Mouse (Mus musculus) CD8-positive naive resting alpha-beta T cell, adult 2 months (primary cell): ENCODE data around the gene Zbtb18.

Experiments used
- DNase-seq, 2 experiments: peaks; one replicate each; pipeline ENCODE4 v3.0.0; 2022; ENCODE audit warnings: low read depth in 2 of 2, low spot score in 2 of 2

Gene Zbtb18

GRCm38 (mm10) chr1:177479356-177480004 lies 37.3 kb downstream of the Zbtb18 start:
- DNase-seq: no peak

DNA sequence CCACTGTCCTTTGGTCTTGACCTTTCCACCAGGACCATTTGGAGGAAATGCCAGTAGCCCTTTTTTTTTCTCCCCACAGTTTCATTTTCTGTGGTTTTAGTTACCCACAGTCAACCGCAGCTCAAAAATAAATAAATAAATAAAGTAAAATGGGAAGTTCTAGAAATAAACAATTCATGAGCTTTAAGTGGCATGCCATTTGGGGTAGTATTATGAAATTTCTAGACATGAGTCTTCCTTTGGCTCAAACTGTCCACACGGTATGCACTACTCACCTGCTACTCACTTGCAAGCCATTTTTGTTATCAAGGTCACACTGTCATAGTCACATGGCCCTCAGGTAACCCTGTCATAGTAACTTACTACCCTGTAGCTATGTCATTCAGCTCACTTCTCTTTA lies 41.5 kb downstream of the Zbtb18 start:
- no peak for DNase-seq

DNA sequence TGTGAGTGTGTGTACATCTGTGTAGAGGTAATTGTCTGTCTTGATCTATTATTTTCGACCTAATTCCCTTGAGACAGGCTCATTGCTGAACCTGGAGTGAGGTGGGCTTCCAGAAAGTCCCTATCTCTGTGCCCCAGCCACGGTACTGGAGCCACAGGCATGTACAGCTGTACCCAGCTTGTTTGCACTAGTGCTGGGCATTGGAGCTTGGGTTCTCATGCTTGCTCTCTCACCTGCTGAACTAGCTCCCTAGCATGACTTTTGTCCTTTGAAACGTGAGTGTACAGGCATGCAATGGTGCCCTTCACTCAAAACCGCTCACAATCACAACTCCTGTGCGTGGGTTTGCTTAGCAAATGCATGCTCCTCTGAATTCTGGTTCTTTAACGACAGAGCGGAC lies 42.1 kb downstream of the Zbtb18 start:
- DNase-seq: no peak

DNA sequence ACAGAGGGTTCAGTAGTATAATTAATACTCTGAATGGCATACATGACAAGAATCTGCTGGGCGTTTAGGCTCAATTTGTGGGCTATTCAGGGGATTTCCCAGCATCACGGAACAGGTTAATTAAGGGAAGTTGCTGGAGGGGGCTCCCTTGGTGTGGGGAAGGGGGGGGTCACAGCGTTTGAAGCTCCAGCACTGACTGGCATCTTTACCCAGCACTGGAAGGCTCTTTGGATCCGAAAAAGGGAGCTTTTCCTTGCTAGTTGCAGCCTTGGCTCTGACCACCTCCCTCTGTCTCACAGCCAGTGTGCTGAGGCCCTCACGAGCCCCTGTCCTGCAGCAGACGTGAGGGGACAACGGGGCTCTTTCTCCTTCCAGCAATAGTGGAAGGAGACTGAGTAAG lies 42.5 kb downstream of the Zbtb18 start:
- no peak for DNase-seq

- DNase-seq: no peak
Measured at GRCm38 (mm10) chr1:177489844-177490243, 47.7 kb downstream of the Zbtb18 start.

DNA sequence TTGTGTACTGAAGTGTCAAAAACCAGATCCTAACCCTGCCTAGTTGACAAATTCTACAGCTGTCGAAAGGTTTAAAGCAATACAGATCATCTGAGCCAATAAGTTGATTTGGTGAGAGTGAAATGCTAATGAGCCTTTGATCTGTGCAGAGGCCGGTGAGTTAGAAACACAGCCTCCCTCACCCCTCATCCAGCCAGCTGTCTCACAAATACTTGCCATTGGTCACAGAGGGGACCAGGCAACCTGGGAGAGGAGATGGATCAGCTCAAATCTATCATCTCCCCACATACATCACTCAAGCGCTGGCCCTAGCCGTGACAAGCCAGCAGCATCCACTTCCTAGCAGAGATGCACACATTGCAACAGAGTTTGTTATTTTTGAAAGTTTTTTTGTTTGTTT lies 48.7 kb downstream of the Zbtb18 start:
- DNase-seq: no peak

GRCm38 (mm10) chr1:177491280-177491679 lies 49.1 kb downstream of the Zbtb18 start:
- no peak for DNase-seq

DNA sequence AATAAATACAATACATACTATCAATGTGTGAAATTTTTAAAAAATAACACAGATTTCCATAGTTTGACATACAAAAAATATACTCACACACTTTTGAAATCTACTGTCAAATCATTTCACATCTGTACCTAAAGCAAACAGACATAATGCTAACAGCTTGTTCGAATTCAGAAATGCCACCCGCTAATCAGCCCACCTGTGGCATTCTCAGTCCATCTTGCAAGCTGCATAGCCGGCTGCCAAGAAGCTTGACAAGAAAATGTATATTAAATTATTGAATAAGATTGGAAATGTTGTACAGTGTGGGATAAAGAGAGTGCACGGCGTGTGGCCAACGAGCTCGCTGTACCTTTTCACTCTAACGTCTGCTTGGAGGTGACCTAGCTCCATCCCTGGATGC lies 52.2 kb downstream of the Zbtb18 start:
- no peak for DNase-seq

GRCm38 (mm10) chr1:177494913-177495542 lies 52.9 kb downstream of the Zbtb18 start:
- DNase-seq: no peak
